Mouse (Mus musculus) C2C12 (cell line): ENCODE measurements around the gene Kalrn. TPM values are rescaled to one million over a fixed set of nuclear protein-coding genes. Genes with fewer than 3 reads are reported as not detected.

Source experiments
- H3K27me3 ChIP-seq: one replicate; pipeline ENCODE4 v1.6.1; 2011; ENCODE audit not compliant: control insufficient read depth, insufficient read depth, insufficient read length
- H3K36me3 ChIP-seq: one replicate; pipeline ENCODE4 v1.6.1; 2011; ENCODE audit not compliant: control insufficient read depth, insufficient read depth
- H3K4me3 ChIP-seq: one replicate; pipeline ENCODE4 v1.5.1; 2011; ENCODE audit warnings: mild to moderate bottlenecking, control low read depth; ENCODE audit not compliant: poor library complexity, insufficient read depth, severe bottlenecking
- H3K79me2 ChIP-seq: one replicate; pipeline ENCODE4 v1.6.1; 2011; ENCODE audit not compliant: control insufficient read depth, insufficient read depth
- H3K79me3 ChIP-seq: one replicate; pipeline ENCODE4 v1.6.1; 2011; ENCODE audit warnings: low read depth, control low read depth
- H3ac ChIP-seq: one replicate; pipeline ENCODE3; 2011; ENCODE audit warnings: low read depth; ENCODE audit not compliant: control insufficient read depth, insufficient read length
- CEBPB ChIP-seq: IDR thresholded peaks from one replicate; pipeline ENCODE4 v1.6.1; 2011; ENCODE audit warnings: low read depth, mild to moderate bottlenecking, control low read depth, moderate library complexity
- CTCF ChIP-seq: IDR thresholded peaks from one replicate; pipeline ENCODE4 v1.5.1; 2011; ENCODE audit not compliant: control insufficient read depth, insufficient read depth, insufficient read length
- FOSL1 ChIP-seq: IDR thresholded peaks from one replicate; pipeline ENCODE4 v1.8.0; 2011; ENCODE audit warnings: mild to moderate bottlenecking, low read length; ENCODE audit not compliant: poor library complexity, insufficient read depth, severe bottlenecking
- MAX ChIP-seq: IDR thresholded peaks from one replicate; pipeline ENCODE4 v1.6.1; 2011; ENCODE audit warnings: mild to moderate bottlenecking, control low read depth
- MYOD1 ChIP-seq: IDR thresholded peaks from one replicate; pipeline ENCODE4 v1.6.1; 2011; ENCODE audit warnings: low read depth; ENCODE audit not compliant: control insufficient read depth, insufficient read length
- MYOG ChIP-seq: IDR thresholded peaks from one replicate; pipeline ENCODE4 v1.6.1; 2011; ENCODE audit not compliant: control insufficient read depth, insufficient read length; ENCODE audit errors: extremely low read depth
- USF1 ChIP-seq: IDR thresholded peaks from one replicate; pipeline ENCODE4 v1.6.1; 2011; ENCODE audit warnings: low read depth, mild to moderate bottlenecking, control low read depth, moderate library complexity
- polyA plus RNA-seq: library from polyadenylated mRNA; unstranded; fragments of >200 nt; fragmentation: generic; extraction: Trizol; gene quantifications from one replicate; pipeline ENCODE4 v1.2.1, GENCODE M21; 2012; ENCODE audit warnings: missing spikeins

Kalrn gene
- polyA plus RNA-seq, 1 experiment: 8.6 TPM

GRCm38 (mm10) chr16:33923758-33924157 is 649.6 kb downstream of the Kalrn start:
- H3K79me2 ChIP-seq: no peaks in the 10 kb centered on the region
- H3K4me3 ChIP-seq: no peak overlapping the region
- no peaks in the 10 kb centered on the region for H3K79me3 ChIP-seq
- TF ChIP-seq MYOD1 (no peak), CTCF (no peak), FOSL1 (no peak), MYOG (no peak), MAX (no peak), USF1 (no peak), CEBPB (no peak)
- H3K36me3 ChIP-seq: no peaks in the 10 kb centered on the region
- no peaks in the 10 kb centered on the region for H3K27me3 ChIP-seq
- no peak overlapping the region for H3ac ChIP-seq

GRCm38 (mm10) chr16:33923001-33923316 is 650.4 kb downstream of the Kalrn start:
- no peak overlapping the region for H3ac ChIP-seq
- no peaks in the 10 kb centered on the region for H3K79me2 ChIP-seq
- no peaks in the 10 kb centered on the region for H3K36me3 ChIP-seq
- no peaks in the 10 kb centered on the region for H3K79me3 ChIP-seq
- no peak overlapping the region for H3K4me3 ChIP-seq
- no peaks in the 10 kb centered on the region for H3K27me3 ChIP-seq
- no peak for TF ChIP-seq MAX
- no peak for TF ChIP-seq MYOD1
- TF ChIP-seq CTCF: no peak
- TF ChIP-seq USF1: no peak
- TF ChIP-seq MYOG: no peak
- no peak for TF ChIP-seq FOSL1
- no peak for TF ChIP-seq CEBPB

- H3K79me2 ChIP-seq: no peaks in the 10 kb centered on the region
- H3K36me3 ChIP-seq: no peaks in the 10 kb centered on the region
- H3ac ChIP-seq: no peak overlapping the region
- TF ChIP-seq CTCF: no peak
- TF ChIP-seq USF1: no peak
- TF ChIP-seq MYOG: no peak
- no peak for TF ChIP-seq MYOD1
- no peak for TF ChIP-seq CEBPB
- TF ChIP-seq MAX: no peak
- TF ChIP-seq FOSL1: no peak
- H3K4me3 ChIP-seq: no peak overlapping the region
- no peaks in the 10 kb centered on the region for H3K27me3 ChIP-seq
- H3K79me3 ChIP-seq: no peaks in the 10 kb centered on the region
Measured at GRCm38 (mm10) chr16:33922111-33923000, 651.0 kb downstream of the Kalrn start.

GRCm38 (mm10) chr16:33921514-33921913 is 651.8 kb downstream of the Kalrn start:
- H3K4me3 ChIP-seq: no peak overlapping the region
- no peak overlapping the region for H3ac ChIP-seq

More at GRCm38 (mm10) chr16:33921514-33921913, 651.8 kb downstream of the Kalrn start:
- H3K79me3 ChIP-seq: no peaks in the 10 kb centered on the region
- H3K27me3 ChIP-seq: no peaks in the 10 kb centered on the region
- no peaks in the 10 kb centered on the region for H3K36me3 ChIP-seq
- no peak for TF ChIP-seq USF1
- no peak for TF ChIP-seq CEBPB
- no peak for TF ChIP-seq FOSL1
- no peak for TF ChIP-seq MYOG
- no peak for TF ChIP-seq MYOD1
- no peak for TF ChIP-seq MAX
- TF ChIP-seq CTCF: no peak
- H3K79me2 ChIP-seq: no peaks in the 10 kb centered on the region

Other genes starting within 250 kb of the Kalrn start
- not detected for gene Ropn1, start 76.4 kb upstream of the Kalrn start, polyA plus RNA-seq
- 2.1 TPM for gene Ccdc14, start 117.1 kb upstream of the Kalrn start, polyA plus RNA-seq
- 0.23 TPM for gene Mylk, start 171.7 kb upstream of the Kalrn start, polyA plus RNA-seq